ENCODE assay signal across 16 mouse cellular contexts in genomic region chr4:88023567-88023966, GRCm38 (mm10).
"Had no signal": no experiment of that assay in that cellular context is flagged by ENCODE, and none has a peak within 500 bp of the region (broad histone marks: within the 10 kb centered on the region; RNA-seq: fewer than 3 reads in every experiment).

No protein-coding gene starts in this region.

- DNase-seq: kidney, adult 8-10 months; kidney, postnatal 10 days; kidney, postnatal 36 days; layer of hippocampus, postnatal 36 days; left cerebral cortex, postnatal 4 days; liver; lung, adult 18-20 months; lung, postnatal 10 days; lung, postnatal 36 days; retina, postnatal 1 day; right cerebral cortex, postnatal 25 days; spleen, adult 18-20 months; thymus, postnatal 25 days had no signal

- ATAC-seq: liver, embryonic 12.5 days; midbrain, embryonic 13.5 days; midbrain, embryonic 16.5 days had no signal
